Comparison of ENCODE assay signal across 15 mouse cellular contexts in genomic region chr7:81945398-81945797, GRCm38 (mm10). TPM values are rescaled to one million over a fixed set of nuclear protein-coding genes. Genes with fewer than 3 reads are reported as not detected.
DNase-seq lines count a peak whose midpoint lies in the region; ATAC-seq and TF ChIP-seq lines count a peak whose summit lies in the region.
"Had no signal": no experiment of that assay in that cellular context is flagged by ENCODE, and none has a peak within 500 bp of the region (broad histone marks: within the 10 kb centered on the region; RNA-seq: fewer than 3 reads in every experiment).

No protein-coding gene starts in this region.

- DNase-seq in forebrain, embryonic 14.5 days (ENCODE audit: low spot score), result peak; percentile 64
- peak; percentile 34 for DNase-seq in left cerebral cortex, postnatal 4 days
- no peak for DNase-seq in left cerebral cortex, adult 11 months (ENCODE audit: low spot score)
- peak; percentile 41 for DNase-seq in brain, embryonic 14.5 days (ENCODE audit: low read depth)
- peak; percentile 41 for DNase-seq in mesoderm, embryonic 11.5 days (ENCODE audit: low read depth, low spot score)
- DNase-seq in cerebellum, adult 9-10 months, result no peak
- no peak for DNase-seq in lung, adult 18-20 months
- DNase-seq: heart, postnatal 36 days; kidney, adult 9 months; lung, postnatal 36 days; thymus, adult 18-20 months had no signal

- no peak overlapping the region for H3K4me3 ChIP-seq in forebrain, embryonic 14.5 days (ENCODE audit: low read depth, low read length)
- H3K4me3 ChIP-seq in forebrain, embryonic 12.5 days (replicated peaks), result no peak overlapping the region

- no peaks in the 10 kb centered on the region for H3K27me3 ChIP-seq in forebrain, embryonic 14.5 days (replicated peaks; ENCODE audit: control insufficient read depth, insufficient read depth, low read length)
- H3K27me3 ChIP-seq in forebrain, embryonic 12.5 days, result no peaks in the 10 kb centered on the region

- no peaks in the 10 kb centered on the region for H3K36me3 ChIP-seq in forebrain, embryonic 14.5 days (ENCODE audit: control insufficient read depth, insufficient read depth, low read length)
- no peaks in the 10 kb centered on the region for H3K36me3 ChIP-seq in forebrain, embryonic 12.5 days (replicated peaks)

- intact Hi-C loops in left cerebral cortex, postnatal 4 days (cut with DNase I), result no loop called here

- ATAC-seq in forebrain, embryonic 14.5 days, result no peak
- no peak for ATAC-seq in forebrain, embryonic 12.5 days (ENCODE audit: low FRiP score)

- no peak overlapping the region for H3K27ac ChIP-seq in forebrain, embryonic 14.5 days (ENCODE audit: low read depth, low read length)
- H3K27ac ChIP-seq in forebrain, embryonic 12.5 days, result no peak overlapping the region

- no peak overlapping the region for H3K4me2 ChIP-seq in forebrain, embryonic 14.5 days (ENCODE audit: low read length)
- H3K4me2 ChIP-seq in forebrain, embryonic 12.5 days, result no peak overlapping the region

- no peak overlapping the region for H3K9ac ChIP-seq in forebrain, embryonic 14.5 days (ENCODE audit: low read length)
- H3K9ac ChIP-seq in forebrain, embryonic 12.5 days, result no peak overlapping the region

- H3K4me1 ChIP-seq in forebrain, embryonic 14.5 days (ENCODE audit: control insufficient read depth, insufficient read depth, low read length), result no peaks in the 10 kb centered on the region
- H3K4me1 ChIP-seq in forebrain, embryonic 12.5 days, result 0 out of 2 replicates have a peak, but pooled peaks cover 2% of the 10 kb centered on the region

- H3K9me3 ChIP-seq in forebrain, embryonic 14.5 days (replicated peaks; ENCODE audit: control insufficient read depth, low read length), result no peaks in the 10 kb centered on the region
- H3K9me3 ChIP-seq in forebrain, embryonic 12.5 days, result no peaks in the 10 kb centered on the region

- 21% methylated on average over 4 of the region's 4 CpGs for WGBS in forebrain, embryonic 14.5 days
- 18% methylated on average over 4 of the region's 4 CpGs for WGBS in forebrain, embryonic 12.5 days

- peak; percentile 58; the same call in 1 of the 2 replicates for TF ChIP-seq CTCF in brain, embryonic 14.5 days (IDR thresholded peaks at IDR 0.05; ENCODE audit: borderline replicate concordance, extremely low read depth, insufficient read depth, insufficient read length)

- TF ChIP-seq POLR2A in brain, embryonic 14.5 days (IDR thresholded peaks at IDR 0.05; ENCODE audit: borderline replicate concordance, extremely low read depth, insufficient read depth, insufficient read length, poor library complexity, severe bottlenecking), result no peak

RNA-seq across cellular contexts. Expression of gene Hdgfl3, which starts 11.1 kb away (rescaled TPM):
- polyA plus RNA-seq in forebrain, embryonic 14.5 days (2014; fragmentation: Nextera tagmentation; extraction: Ambion mirVana), result 62.2 and 62.3 TPM in 2 replicates
- 55.8 and 56.5 TPM in 2 replicates for polyA plus RNA-seq in forebrain, embryonic 12.5 days (2016; fragmentation: Nextera tagmentation; extraction: Ambion mirVana)
- total RNA-seq in left cerebral cortex, postnatal 4 days (2021), result 100 to 1,000 TPM; 124 to 126 TPM
- 57.6 and 82.6 TPM in 2 replicates for polyA plus RNA-seq in brain, embryonic 14.5 days (2012; rRNA removed)
- total RNA-seq: MEL had no signal

RNA-seq across cellular contexts. Expression of gene Bnc1, which starts 46.7 kb away (rescaled TPM):
- 0.06 and 0.15 TPM in 2 replicates for polyA plus RNA-seq in forebrain, embryonic 14.5 days (2014; fragmentation: Nextera tagmentation; extraction: Ambion mirVana)
- 0.33 and 0.40 TPM in 2 replicates for polyA plus RNA-seq in forebrain, embryonic 12.5 days (2016; fragmentation: Nextera tagmentation; extraction: Ambion mirVana)
- not detected for total RNA-seq in left cerebral cortex, postnatal 4 days (2021)
- 0.26 and 0.56 TPM in 2 replicates for polyA plus RNA-seq in brain, embryonic 14.5 days (2012; rRNA removed)
- total RNA-seq: common myeloid progenitor, adult 5-6 weeks; layer of hippocampus, postnatal 25 days; MEL had no signal

Comparison
In these comparisons a context has a peak if more than half of its experiments do, and no peak if none do; other contexts are left out.
1. DNase-seq: peak in forebrain, embryonic 14.5 days (single experiment), left cerebral cortex, postnatal 4 days (single experiment), brain, embryonic 14.5 days (single experiment) and mesoderm, embryonic 11.5 days (single experiment); none in left cerebral cortex, adult 11 months (single experiment), cerebellum, adult 9-10 months (single experiment) and lung, adult 18-20 months (0 of 2).